Mouse (Mus musculus) bone marrow macrophage, adult 2 months (primary cell): ENCODE data around the gene Adgrg7.

ENCODE experiments used
- CTCF ChIP-seq: IDR thresholded peaks from 2 replicates; pipeline ENCODE4 v1.5.1; 2012; ENCODE audit warnings: low read depth, mild to moderate bottlenecking, low read length, moderate library complexity
- POLR2A ChIP-seq: IDR thresholded peaks from 2 replicates; pipeline ENCODE4 v1.6.1; 2012; ENCODE audit warnings: mild to moderate bottlenecking, low read depth, low read length, borderline replicate concordance

- TF ChIP-seq CTCF (no peak), POLR2A (no peak)
These were observed 66.6 kb downstream of the Adgrg7 start for GRCm38 (mm10) chr16:56729060-56729459.
